Mouse (Mus musculus): ENCODE measurements at regions not wholly inside any gene's neighbourhood (a gene's known extent, or its start where the extent isn't known, plus 50 kb on each side); places are given as distances from the start of the nearest gene placed in this dataset.
A peak's percentile ranks its signal among the peaks of the same experiment; 100 is the strongest.

DNA sequence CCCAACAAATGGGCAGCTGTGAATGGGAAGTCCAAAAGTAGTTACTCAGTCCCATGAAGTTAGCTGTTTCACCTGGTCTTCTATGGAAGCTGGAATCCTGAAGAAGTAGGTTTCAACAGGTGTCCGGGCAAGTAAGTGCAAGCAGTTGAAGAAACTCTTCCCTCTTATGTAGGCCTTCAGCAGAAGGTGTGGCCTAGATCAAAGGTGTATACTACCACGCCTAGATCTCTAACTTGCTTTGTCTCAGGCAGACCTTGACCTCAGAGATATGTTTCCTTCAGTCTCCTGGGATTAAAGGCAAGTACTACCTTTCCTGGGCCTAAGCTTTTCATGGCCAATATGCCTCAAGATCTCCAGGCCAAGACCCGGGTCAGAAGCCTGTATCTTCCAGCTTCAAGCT is 223.4 kb upstream of the Ednra start:
- Histone ChIP-seq H3K27me3 (ENCODE audit: control insufficient read depth, insufficient read depth, low read length) (no peaks in the 10 kb centered on the region), H3K4me3 (ENCODE audit: low read depth, low read length) (no peak overlapping the region), H3K9ac (ENCODE audit: low read depth, low read length) (no peak overlapping the region), H3K4me1 (ENCODE audit: control insufficient read depth, insufficient read depth, low read length) (no peaks in the 10 kb centered on the region), H3K27ac (ENCODE audit: low read depth, low read length) (no peak overlapping the region), H3K9me3 (replicated peaks; ENCODE audit: control insufficient read depth, low read length) (no peaks in the 10 kb centered on the region), H3K36me3 (ENCODE audit: control insufficient read depth, insufficient read depth, low read length) (no peaks in the 10 kb centered on the region), H3K4me2 (no peak overlapping the region)
- no peak for ATAC-seq (replicated peaks; ENCODE audit: insufficient number of reproducible peaks, low FRiP score, low TSS enrichment)
- WGBS (ENCODE audit: insufficient replicate concordance), result 85% methylated on average over 3 of the region's 3 CpGs

DNA sequence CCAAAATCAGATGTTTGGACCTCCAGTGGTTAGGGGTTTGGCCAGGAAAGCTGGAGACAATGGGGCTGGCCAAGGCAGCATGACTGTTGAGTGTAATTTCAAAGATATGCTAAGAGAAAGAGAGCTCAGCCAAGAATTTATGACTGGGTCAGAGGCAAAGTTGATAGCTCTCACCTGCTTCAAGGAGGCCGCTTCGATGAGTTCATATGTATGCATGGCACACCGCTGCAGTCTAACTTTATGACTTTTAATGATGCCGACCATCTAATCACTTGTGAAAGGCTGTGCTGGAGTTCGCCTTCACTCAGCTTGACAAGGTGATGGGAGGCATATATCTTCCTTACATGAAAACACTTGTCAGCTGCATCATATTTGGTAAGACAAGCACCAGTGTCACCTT is 225.4 kb upstream of the Ednra start:
- no peaks in the 10 kb centered on the region for H3K9me3 ChIP-seq (replicated peaks; ENCODE audit: control insufficient read depth, low read length)
- ATAC-seq (replicated peaks; ENCODE audit: insufficient number of reproducible peaks, low FRiP score, low TSS enrichment), result no peak
- no peak overlapping the region for H3K4me3 ChIP-seq (ENCODE audit: low read depth, low read length)
- no peak overlapping the region for H3K9ac ChIP-seq (ENCODE audit: low read depth, low read length)
- no peaks in the 10 kb centered on the region for H3K27me3 ChIP-seq (ENCODE audit: control insufficient read depth, insufficient read depth, low read length)
- H3K27ac ChIP-seq (ENCODE audit: low read depth, low read length), result no peak overlapping the region
- 81% methylated on average over 5 of the region's 5 CpGs for WGBS (ENCODE audit: insufficient replicate concordance)
- H3K4me2 ChIP-seq, result no peak overlapping the region
- no peaks in the 10 kb centered on the region for H3K4me1 ChIP-seq (ENCODE audit: control insufficient read depth, insufficient read depth, low read length)
- H3K36me3 ChIP-seq (ENCODE audit: control insufficient read depth, insufficient read depth, low read length), result no peaks in the 10 kb centered on the region

DNA sequence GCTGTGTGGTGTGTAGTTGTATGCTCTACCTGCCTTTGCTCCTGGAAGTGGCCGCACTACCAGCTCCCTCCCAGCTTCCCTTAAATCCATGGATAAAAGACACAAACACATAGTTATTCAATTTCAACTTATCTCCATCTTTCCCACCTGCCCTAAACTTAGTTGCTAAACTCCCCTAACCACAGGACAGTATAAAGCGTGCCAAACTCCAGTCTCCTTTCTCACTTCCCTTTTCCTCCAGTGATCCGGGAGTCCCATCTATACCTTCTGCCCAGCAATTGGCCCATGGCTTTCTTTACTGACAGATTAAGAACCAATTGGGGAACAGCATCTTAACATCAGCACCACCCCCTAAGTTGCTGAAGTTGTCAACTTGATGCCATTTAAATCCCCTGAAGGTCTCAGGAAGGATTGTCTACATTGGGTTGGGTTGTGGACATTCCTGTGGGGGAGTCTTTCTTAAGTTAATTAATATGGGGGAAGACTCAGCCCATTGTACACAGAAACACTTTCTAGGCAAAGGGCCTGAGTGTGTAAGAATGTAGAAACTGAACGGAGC is 234.6 kb upstream of the Ednra start:
- Histone ChIP-seq H3K9ac (ENCODE audit: low read depth, low read length) (no peak overlapping the region), H3K4me2 (no peak overlapping the region), H3K4me3 (ENCODE audit: low read depth, low read length) (no peak overlapping the region), H3K4me1 (ENCODE audit: control insufficient read depth, insufficient read depth, low read length) (no peaks in the 10 kb centered on the region), H3K36me3 (ENCODE audit: control insufficient read depth, insufficient read depth, low read length) (no peaks in the 10 kb centered on the region), H3K9me3 (replicated peaks; ENCODE audit: control insufficient read depth, low read length) (no peaks in the 10 kb centered on the region), H3K27me3 (ENCODE audit: control insufficient read depth, insufficient read depth, low read length) (no peaks in the 10 kb centered on the region), H3K27ac (ENCODE audit: low read depth, low read length) (no peak overlapping the region)
- WGBS (ENCODE audit: insufficient replicate concordance), result 72% methylated on average over 4 of the region's 4 CpGs
- ATAC-seq (replicated peaks; ENCODE audit: insufficient number of reproducible peaks, low FRiP score, low TSS enrichment), result no peak

DNA sequence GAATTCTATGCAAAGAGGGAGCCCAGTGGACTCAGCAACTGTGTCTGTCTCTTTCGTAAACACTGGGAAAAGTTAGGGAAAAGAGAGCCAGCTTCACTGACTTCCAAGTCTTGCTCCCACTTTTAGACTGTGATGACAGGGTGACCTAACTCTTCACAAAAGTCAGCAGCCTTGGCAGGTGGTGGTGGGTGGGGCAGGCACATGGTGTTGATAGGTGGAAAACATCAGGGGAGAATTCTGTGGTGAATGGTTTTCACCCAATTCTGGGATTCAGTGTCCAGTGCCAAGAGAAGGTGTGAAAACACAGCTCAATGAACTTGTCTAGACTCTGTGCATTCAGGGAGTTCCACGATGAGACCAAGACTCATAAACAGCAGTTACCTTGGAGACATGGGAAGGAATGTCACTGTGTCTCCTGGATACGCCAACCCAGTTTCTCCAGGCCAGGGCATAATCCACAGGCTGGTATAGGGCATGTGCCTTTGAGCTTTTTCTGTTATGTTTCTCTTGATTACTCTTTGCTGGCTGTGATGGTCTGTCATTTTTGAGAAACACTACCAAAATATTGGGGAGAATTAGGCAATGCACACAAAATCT is 238.9 kb upstream of the Ednra start:
- Histone ChIP-seq H3K36me3 (ENCODE audit: control insufficient read depth, insufficient read depth, low read length) (no peaks in the 10 kb centered on the region), H3K27me3 (ENCODE audit: control insufficient read depth, insufficient read depth, low read length) (no peaks in the 10 kb centered on the region), H3K4me3 (ENCODE audit: low read depth, low read length) (no peak overlapping the region), H3K4me2 (no peak overlapping the region), H3K9me3 (replicated peaks; ENCODE audit: control insufficient read depth, low read length) (no peaks in the 10 kb centered on the region), H3K27ac (ENCODE audit: low read depth, low read length) (no peak overlapping the region), H3K9ac (ENCODE audit: low read depth, low read length) (no peak overlapping the region), H3K4me1 (ENCODE audit: control insufficient read depth, insufficient read depth, low read length) (no peaks in the 10 kb centered on the region)
- 48% methylated on average over 3 of the region's 3 CpGs for WGBS (ENCODE audit: insufficient replicate concordance)
- 0 out of 2 replicates have a peak, but pooled peaks have one; percentile 4 for ATAC-seq (replicated peaks; ENCODE audit: insufficient number of reproducible peaks, low FRiP score, low TSS enrichment)

DNA sequence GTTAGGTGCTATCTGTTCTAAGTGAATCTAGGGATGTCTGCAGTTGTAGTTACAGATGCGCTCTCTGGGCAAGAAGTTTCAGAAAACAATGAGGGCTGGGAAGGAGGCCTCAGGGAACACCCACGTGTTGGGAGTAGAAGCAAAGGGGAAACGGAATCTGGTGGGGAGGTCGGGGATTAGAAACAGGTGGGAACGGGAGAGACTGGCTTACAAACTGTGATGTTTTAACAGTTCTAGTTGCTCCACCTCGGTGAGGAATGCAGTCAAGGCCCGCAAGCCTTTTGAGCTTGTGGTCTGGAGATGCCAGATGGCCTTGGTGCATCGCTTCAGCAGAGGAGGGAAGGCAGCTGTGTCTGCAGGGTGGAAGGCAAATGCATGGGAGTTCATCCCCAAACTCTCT is 242.7 kb upstream of the Ttc29 start:
- no peaks in the 10 kb centered on the region for H3K4me1 ChIP-seq (ENCODE audit: control insufficient read depth, insufficient read depth, low read length)
- no peak overlapping the region for H3K27ac ChIP-seq (ENCODE audit: low read depth, low read length)
- 63% methylated on average over 8 of the region's 8 CpGs for WGBS (ENCODE audit: insufficient replicate concordance)
- H3K36me3 ChIP-seq (ENCODE audit: control insufficient read depth, insufficient read depth, low read length), result no peaks in the 10 kb centered on the region
- H3K4me2 ChIP-seq, result no peak overlapping the region
- 0 out of 2 replicates have a peak, but pooled peaks cover 2% of the 10 kb centered on the region for H3K27me3 ChIP-seq (ENCODE audit: control insufficient read depth, insufficient read depth, low read length)
- H3K9ac ChIP-seq (ENCODE audit: low read depth, low read length), result no peak overlapping the region
- no peak overlapping the region for H3K4me3 ChIP-seq (ENCODE audit: low read depth, low read length)
- H3K9me3 ChIP-seq (replicated peaks; ENCODE audit: control insufficient read depth, low read length), result peaks cover 2% of the 10 kb centered on the region; the same call in 1 of the 2 replicates
- ATAC-seq (replicated peaks; ENCODE audit: insufficient number of reproducible peaks, low FRiP score, low TSS enrichment), result no peak

DNA sequence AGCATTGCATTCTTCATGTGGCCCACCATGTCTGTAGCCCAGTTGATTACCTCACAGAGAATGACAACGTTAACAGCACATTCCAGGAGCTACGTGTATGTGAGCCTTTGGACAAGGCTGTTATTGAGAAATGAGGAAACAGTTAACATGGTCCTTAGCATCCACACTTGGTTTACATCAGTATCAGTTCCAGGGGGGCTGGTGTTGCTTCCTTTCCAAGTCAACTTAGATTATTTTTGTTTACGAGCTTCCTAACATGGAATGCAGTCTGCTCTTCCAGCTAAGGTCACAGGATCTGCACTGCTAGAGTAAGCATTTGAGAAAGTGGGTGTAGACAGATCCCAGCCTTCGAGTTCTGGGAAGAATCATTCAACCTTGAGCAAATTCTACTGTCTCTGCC is 239.4 kb upstream of the Ttc29 start:
- Histone ChIP-seq H3K4me2 (no peak overlapping the region), H3K4me1 (ENCODE audit: control insufficient read depth, insufficient read depth, low read length) (no peaks in the 10 kb centered on the region), H3K9me3 (replicated peaks; ENCODE audit: control insufficient read depth, low read length) (peaks cover 2% of the 10 kb centered on the region; the same call in 1 of the 2 replicates), H3K9ac (ENCODE audit: low read depth, low read length) (no peak overlapping the region), H3K27ac (ENCODE audit: low read depth, low read length) (no peak overlapping the region), H3K36me3 (ENCODE audit: control insufficient read depth, insufficient read depth, low read length) (no peaks in the 10 kb centered on the region), H3K27me3 (ENCODE audit: control insufficient read depth, insufficient read depth, low read length) (0 out of 2 replicates have a peak, but pooled peaks cover 2% of the 10 kb centered on the region), H3K4me3 (ENCODE audit: low read depth, low read length) (no peak overlapping the region)
- ATAC-seq (replicated peaks; ENCODE audit: insufficient number of reproducible peaks, low FRiP score, low TSS enrichment), result no peak
- 49% methylated on average over 4 of the region's 4 CpGs for WGBS (ENCODE audit: insufficient replicate concordance)

DNA sequence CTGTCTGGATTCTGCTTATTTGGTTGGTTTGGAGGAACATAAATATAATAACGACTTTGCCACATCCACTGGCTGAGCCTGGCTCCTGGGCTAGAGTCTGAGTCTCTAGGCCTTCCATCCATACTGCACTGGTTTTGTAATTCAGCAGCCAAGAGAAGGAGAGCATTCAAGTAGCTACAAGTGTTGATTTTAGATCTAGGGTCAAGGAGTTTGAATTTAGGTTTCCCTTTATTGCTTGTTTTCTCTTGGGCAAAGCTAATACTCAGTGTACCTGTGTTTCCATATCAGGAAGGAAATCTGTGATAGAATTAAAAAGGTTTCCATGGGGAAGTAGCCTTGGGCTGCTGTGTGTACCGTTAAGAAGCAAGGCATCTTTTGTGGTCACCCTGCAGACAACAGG is 234.0 kb upstream of the Ttc29 start:
- Histone ChIP-seq H3K27ac (ENCODE audit: low read depth, low read length) (no peak overlapping the region), H3K9ac (ENCODE audit: low read depth, low read length) (no peak overlapping the region), H3K4me3 (ENCODE audit: low read depth, low read length) (no peak overlapping the region), H3K4me2 (no peak overlapping the region), H3K4me1 (ENCODE audit: control insufficient read depth, insufficient read depth, low read length) (no peaks in the 10 kb centered on the region), H3K27me3 (ENCODE audit: control insufficient read depth, insufficient read depth, low read length) (no peaks in the 10 kb centered on the region), H3K9me3 (replicated peaks; ENCODE audit: control insufficient read depth, low read length) (peaks cover 2% of the 10 kb centered on the region; the same call in 1 of the 2 replicates), H3K36me3 (ENCODE audit: control insufficient read depth, insufficient read depth, low read length) (no peaks in the 10 kb centered on the region)
- WGBS (ENCODE audit: insufficient replicate concordance), result 66% methylated on average over 2 of the region's 2 CpGs
- ATAC-seq (replicated peaks; ENCODE audit: insufficient number of reproducible peaks, low FRiP score, low TSS enrichment), result no peak

DNA sequence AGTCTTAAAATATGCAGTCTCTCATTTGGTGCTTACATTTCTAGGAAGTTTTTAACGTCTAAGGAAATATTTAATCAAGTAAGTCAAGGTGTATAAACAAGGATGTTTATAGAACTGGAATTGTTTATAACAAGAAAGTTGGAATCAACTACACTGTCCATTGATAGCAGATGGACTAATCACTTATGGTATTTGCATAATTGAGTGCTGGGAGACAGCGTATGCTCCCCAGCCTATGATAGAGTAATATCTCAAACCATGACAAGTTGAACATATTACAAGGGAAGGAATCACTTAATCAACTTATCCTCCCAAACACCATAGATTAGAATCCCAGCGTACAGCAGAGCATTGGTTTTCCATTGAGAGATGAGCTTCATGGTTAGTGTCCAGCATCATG is 232.4 kb upstream of the Ttc29 start:
- ATAC-seq (replicated peaks; ENCODE audit: insufficient number of reproducible peaks, low FRiP score, low TSS enrichment), result no peak
- Histone ChIP-seq H3K4me1 (ENCODE audit: control insufficient read depth, insufficient read depth, low read length) (no peaks in the 10 kb centered on the region), H3K4me2 (no peak overlapping the region), H3K9me3 (replicated peaks; ENCODE audit: control insufficient read depth, low read length) (no peaks in the 10 kb centered on the region), H3K27me3 (ENCODE audit: control insufficient read depth, insufficient read depth, low read length) (no peaks in the 10 kb centered on the region), H3K4me3 (ENCODE audit: low read depth, low read length) (no peak overlapping the region), H3K27ac (ENCODE audit: low read depth, low read length) (no peak overlapping the region), H3K9ac (ENCODE audit: low read depth, low read length) (no peak overlapping the region), H3K36me3 (ENCODE audit: control insufficient read depth, insufficient read depth, low read length) (no peaks in the 10 kb centered on the region)
- 78% methylated on average over 3 of the region's 3 CpGs for WGBS (ENCODE audit: insufficient replicate concordance)

DNA sequence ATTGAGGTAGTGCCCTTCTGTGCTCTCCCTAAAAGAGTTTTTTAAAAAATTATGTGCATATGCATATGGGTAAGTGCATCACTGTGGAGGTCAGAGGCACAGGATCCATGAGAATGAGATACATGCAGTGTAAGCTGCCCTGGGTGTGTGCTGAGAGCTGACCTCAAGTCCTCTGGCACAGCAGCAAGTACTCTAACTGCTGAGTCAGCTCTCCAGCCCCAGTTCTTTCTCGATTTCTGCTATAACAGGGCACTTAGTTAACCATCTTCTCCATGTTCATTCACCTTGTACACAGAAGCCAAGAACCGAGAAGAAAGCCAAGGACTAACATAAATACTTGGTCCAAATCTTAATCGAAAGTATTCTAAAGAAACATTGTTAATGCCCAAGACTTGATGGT is 231.1 kb upstream of the Ttc29 start:
- H3K4me3 ChIP-seq (ENCODE audit: low read depth, low read length), result no peak overlapping the region
- WGBS (ENCODE audit: insufficient replicate concordance), result 79% methylated on average over 3 of the region's 3 CpGs
- no peak for ATAC-seq (replicated peaks; ENCODE audit: insufficient number of reproducible peaks, low FRiP score, low TSS enrichment)
- H3K27ac ChIP-seq (ENCODE audit: low read depth, low read length), result no peak overlapping the region
- no peaks in the 10 kb centered on the region for H3K27me3 ChIP-seq (ENCODE audit: control insufficient read depth, insufficient read depth, low read length)
- no peak overlapping the region for H3K4me2 ChIP-seq
- H3K9ac ChIP-seq (ENCODE audit: low read depth, low read length), result no peak overlapping the region
- H3K9me3 ChIP-seq (replicated peaks; ENCODE audit: control insufficient read depth, low read length), result no peaks in the 10 kb centered on the region
- no peaks in the 10 kb centered on the region for H3K4me1 ChIP-seq (ENCODE audit: control insufficient read depth, insufficient read depth, low read length)
- no peaks in the 10 kb centered on the region for H3K36me3 ChIP-seq (ENCODE audit: control insufficient read depth, insufficient read depth, low read length)

Measured in heart, embryonic 11.5 days (tissue).